Mouse (Mus musculus) MEL (cell line): ENCODE measurements around the gene Madcam1. TPM values are rescaled to one million over a fixed set of nuclear protein-coding genes. Genes with fewer than 3 reads are reported as not detected.

Experiments used
- DNase-seq: peaks from one replicate; pipeline ENCODE4 v3.0.0; 2011; ENCODE audit warnings: low read depth, low spot score
- H3K27ac ChIP-seq: 2 replicates; pipeline ENCODE4 v1.5.1; 2012; ENCODE audit warnings: low read depth, mild to moderate bottlenecking, control low read depth, low read length, moderate library complexity; ENCODE audit not compliant: control insufficient read depth
- H3K27me3 ChIP-seq, 2 experiments: fragments of 150-350 bp in 1 of 2; sonication (generic) in 1 of 2; 2 replicates each; pipeline ENCODE4 v1.6.1; 2012; ENCODE audit warnings: low read length in 2 of 2, mild to moderate bottlenecking in 2 of 2, improper control_type of control experiment in 1 of 2, moderate library complexity in 1 of 2; ENCODE audit not compliant: insufficient read depth in 2 of 2, control insufficient read depth in 1 of 2
- H3K36me3 ChIP-seq, 2 experiments: 2 replicates each; pipeline ENCODE4 v1.6.1; 2012 to 2014; ENCODE audit warnings: low read length in 2 of 2, improper control_type of control experiment in 1 of 2, inconsistent platforms in 1 of 2, mild to moderate bottlenecking in 1 of 2; ENCODE audit not compliant: insufficient read depth in 2 of 2, control insufficient read depth in 1 of 2
- H3K4me1 ChIP-seq, 2 experiments: fragments of 150-350 bp in 1 of 2; sonication (generic) in 1 of 2; 2 replicates each; pipeline ENCODE4 v1.6.1; 2012; ENCODE audit warnings: low read length in 2 of 2, improper control_type of control experiment in 1 of 2, mild to moderate bottlenecking in 1 of 2; ENCODE audit not compliant: insufficient read depth in 2 of 2, control insufficient read depth in 1 of 2
- H3K4me3 ChIP-seq, 2 experiments: fragments of 150-350 bp in 1 of 2; sonication (generic) in 1 of 2; 2 replicates each; pipeline ENCODE4 v1.5.1; 2012; ENCODE audit warnings: low read depth in 2 of 2, low read length in 2 of 2, mild to moderate bottlenecking in 2 of 2, moderate library complexity in 2 of 2, control low read depth in 1 of 2, improper control_type of control experiment in 1 of 2; ENCODE audit not compliant: control insufficient read depth in 1 of 2, insufficient read depth in 1 of 2
- H3K79me2 ChIP-seq: 2 replicates; pipeline ENCODE4 v1.6.1; 2012; ENCODE audit warnings: mild to moderate bottlenecking, low read length, moderate library complexity; ENCODE audit not compliant: control insufficient read depth, poor library complexity, insufficient read depth
- H3K9ac ChIP-seq: 2 replicates; pipeline ENCODE4 v1.6.1; 2012; ENCODE audit warnings: low read depth, mild to moderate bottlenecking, control low read depth, low read length, moderate library complexity; ENCODE audit not compliant: control insufficient read depth, poor library complexity, severe bottlenecking
- H3K9me3 ChIP-seq: fragments of 150-350 bp; sonication (generic); replicated peaks from 2 replicates; pipeline ENCODE4 v1.6.1; 2012; ENCODE audit warnings: mild to moderate bottlenecking, low read length, improper control_type of control experiment, moderate library complexity; ENCODE audit not compliant: insufficient read depth
- BHLHE40 ChIP-seq: IDR thresholded peaks from 2 replicates; pipeline ENCODE4 v1.6.1; 2012; ENCODE audit warnings: low read depth, mild to moderate bottlenecking, inconsistent platforms, low read length, improper control_type of control experiment, borderline replicate concordance
- CHD2 ChIP-seq: IDR thresholded peaks from 2 replicates; pipeline ENCODE4 v1.6.1; 2011; ENCODE audit warnings: low read length, improper control_type of control experiment
- CTCF ChIP-seq, 3 experiments: IDR thresholded peaks in 2 of 3; conservative IDR thresholded peaks in 1 of 3; 2 replicates each; pipeline ENCODE4 v1.5.1; 2011 to 2012; ENCODE audit warnings: low read length in 3 of 3, low read depth in 2 of 3, mild to moderate bottlenecking in 2 of 3, improper control_type of control experiment in 1 of 3, inconsistent platforms in 1 of 3, mixed read lengths in 1 of 3, moderate library complexity in 1 of 3; ENCODE audit not compliant: control insufficient read depth in 1 of 3, insufficient read depth in 1 of 3, poor library complexity in 1 of 3, severe bottlenecking in 1 of 3
- E2F4 ChIP-seq: IDR thresholded peaks from 2 replicates; pipeline ENCODE4 v1.6.1; 2011; ENCODE audit warnings: low read depth, low read length, improper control_type of control experiment, borderline replicate concordance
- ELF1 ChIP-seq: IDR thresholded peaks from 2 replicates; pipeline ENCODE4 v1.6.1; 2014; ENCODE audit warnings: low read depth, mild to moderate bottlenecking, inconsistent platforms, low read length, improper control_type of control experiment, moderate library complexity
- GATA1 ChIP-seq: IDR thresholded peaks from 2 replicates; pipeline ENCODE4 v1.6.1; 2011; ENCODE audit warnings: low read depth, low read length, improper control_type of control experiment
- HCFC1 ChIP-seq: IDR thresholded peaks from 2 replicates; pipeline ENCODE4 v1.6.1; 2012; ENCODE audit warnings: low read depth, mild to moderate bottlenecking, inconsistent platforms, low read length, improper control_type of control experiment, moderate library complexity
- MAX ChIP-seq: IDR thresholded peaks from 2 replicates; pipeline ENCODE4 v1.6.1; 2011; ENCODE audit warnings: low read length, improper control_type of control experiment
- MAZ ChIP-seq: IDR thresholded peaks from 2 replicates; pipeline ENCODE4 v1.6.1; 2012; ENCODE audit warnings: low read depth, mild to moderate bottlenecking, inconsistent platforms, low read length, improper control_type of control experiment
- MXI1 ChIP-seq: IDR thresholded peaks from 2 replicates; pipeline ENCODE4 v1.6.1; 2011; ENCODE audit warnings: mild to moderate bottlenecking, low read depth, low read length, improper control_type of control experiment
- MYC ChIP-seq: IDR thresholded peaks from 2 replicates; pipeline ENCODE4 v1.6.1; 2011; ENCODE audit warnings: low read depth, mild to moderate bottlenecking, low read length, improper control_type of control experiment, moderate library complexity
- NRF1 ChIP-seq: IDR thresholded peaks from 2 replicates; pipeline ENCODE4 v1.6.1; 2014; ENCODE audit warnings: low read depth, mild to moderate bottlenecking, inconsistent platforms, low read length, improper control_type of control experiment, moderate library complexity; ENCODE audit not compliant: poor library complexity, insufficient read depth, severe bottlenecking
- POLR2A ChIP-seq, 2 experiments: IDR thresholded peaks; 2 replicates each; pipeline ENCODE4 v1.6.1; 2011 to 2012; ENCODE audit warnings: low read length in 2 of 2, mild to moderate bottlenecking in 2 of 2, control low read depth in 1 of 2, improper control_type of control experiment in 1 of 2, low read depth in 1 of 2, moderate library complexity in 1 of 2; ENCODE audit not compliant: control insufficient read depth in 1 of 2, insufficient read depth in 1 of 2, poor library complexity in 1 of 2
- POLR2AphosphoS2 ChIP-seq: IDR thresholded peaks from 2 replicates; pipeline ENCODE4 v1.6.1; 2011; ENCODE audit warnings: low read length, improper control_type of control experiment
- SIN3A ChIP-seq: IDR thresholded peaks from 2 replicates; pipeline ENCODE4 v1.6.1; 2012; ENCODE audit warnings: low read length, improper control_type of control experiment, inconsistent platforms
- SMC3 ChIP-seq: IDR thresholded peaks from 2 replicates; pipeline ENCODE4 v1.6.1; 2011; ENCODE audit warnings: low read depth, low read length, improper control_type of control experiment
- TBP ChIP-seq: IDR thresholded peaks from 2 replicates; pipeline ENCODE4 v1.8.0; 2011; ENCODE audit warnings: low read depth, low read length, improper control_type of control experiment
- TCF12 ChIP-seq: IDR thresholded peaks from 2 replicates; pipeline ENCODE4 v1.6.1; 2014; ENCODE audit warnings: low read depth, mild to moderate bottlenecking, inconsistent platforms, low read length, improper control_type of control experiment, moderate library complexity
- UBTF ChIP-seq: IDR thresholded peaks from 2 replicates; pipeline ENCODE4 v1.6.1; 2012; ENCODE audit warnings: low read depth, mild to moderate bottlenecking, inconsistent platforms, low read length, improper control_type of control experiment, moderate library complexity, borderline replicate concordance; ENCODE audit not compliant: insufficient read depth
- ZC3H11A ChIP-seq: IDR thresholded peaks from 2 replicates; pipeline ENCODE4 v1.6.1; 2012; ENCODE audit warnings: low read depth, mild to moderate bottlenecking, inconsistent platforms, low read length, improper control_type of control experiment
- ZKSCAN1 ChIP-seq: IDR thresholded peaks from 2 replicates; pipeline ENCODE4 v1.6.1; 2012; ENCODE audit warnings: low read depth, mild to moderate bottlenecking, inconsistent platforms, low read length, improper control_type of control experiment, moderate library complexity
- ZMIZ1 ChIP-seq: IDR thresholded peaks from 2 replicates; pipeline ENCODE4 v1.6.1; 2012; ENCODE audit warnings: low read depth, mild to moderate bottlenecking, inconsistent platforms, low read length, improper control_type of control experiment, moderate library complexity
- ZNF384 ChIP-seq: IDR thresholded peaks from 2 replicates; pipeline ENCODE4 v1.6.1; 2012; ENCODE audit warnings: low read depth, mild to moderate bottlenecking, inconsistent platforms, low read length, improper control_type of control experiment
- polyA plus RNA-seq, 2 experiments: library from polyadenylated mRNA; stranded (reverse) in 1 of 2; unstranded in 1 of 2; fragments of >175 nt in 1 of 2; fragments of >200 nt in 1 of 2; gene quantifications; 2 replicates each; pipeline versions ENCODE4 v1.2.1 to v1.2.4; 2012; ENCODE audit warnings: low replicate concordance in 2 of 2, low read depth in 1 of 2; ENCODE audit not compliant: insufficient read length in 2 of 2, insufficient read depth in 1 of 2, missing spikeins in 1 of 2
- total RNA-seq: library from RNA; depleted of rRNA; stranded (reverse); fragments of 300-350 nt; gene quantifications from 2 replicates; pipeline ENCODE4 v1.2.3, GENCODE M21; 2012

Madcam1 gene
- total and polyA plus RNA-seq, 3 experiments, result not detected

- no peak for TF ChIP-seq ZKSCAN1
- no peak for TF ChIP-seq UBTF
- TF ChIP-seq MAX, result peak; percentile 11; the same call in 1 of the 2 replicates
- peak; percentile 56; the same call in 1 of the 2 replicates for TF ChIP-seq TCF12
Observed at GRCm38 (mm10) chr10:79668771-79669575, 4.6 kb downstream of the Madcam1 start, which contains the start of gene Tpgs1 (continued).

- Histone ChIP-seq H3K9ac (peak overlapping the region; percentile 85), H3K36me3 (peaks cover 0 to 4% of the 10 kb centered on the region in 2 experiments; a peak in 1 of 4 replicates), H3K27me3 (no peaks in the 10 kb centered on the region), H3K79me2 (peaks cover 11% of the 10 kb centered on the region), H3K4me3 (peak overlapping the region; percentile 60 to 88), H3K4me1 (peaks cover 0 to 9% of the 10 kb centered on the region in 2 experiments; a peak in 3 of 4 replicates), H3K27ac (peak overlapping the region; percentile 44), H3K9me3 (no peaks in the 10 kb centered on the region)
- TF ChIP-seq CHD2 (no peak), SIN3A (peak; percentile 50; the same call in 1 of the 2 replicates), MXI1 (peak; percentile 34; the same call in 1 of the 2 replicates), POLR2A (IDR thresholded peaks at IDR 0.05; ENCODE audit: control insufficient read depth in 1 of 2, insufficient read depth in 1 of 2, low read depth in 1 of 2, low read length in 2 of 2, poor library complexity in 1 of 2) (0 out of 4 replicates have a peak, but pooled peaks have one; percentile 1 to 38), ELF1 (peak; percentile 87), NRF1 (peak; percentile 41; the same call in 1 of the 2 replicates), MAX (0 out of 2 replicates have a peak, but pooled peaks have one; percentile 5), E2F4 (no peak), ZNF384 (no peak), TBP (no peak), HCFC1 (peak; percentile 85)
- DNase-seq, result peak; percentile 80
Observed at GRCm38 (mm10) chr10:79669576-79670057, 5.3 kb downstream of the Madcam1 start.

- Histone ChIP-seq H3K27ac (no peak overlapping the region), H3K4me1 (peaks cover 0 to 9% of the 10 kb centered on the region in 2 experiments; a peak in 3 of 4 replicates), H3K79me2 (peaks cover 11% of the 10 kb centered on the region), H3K9ac (peak overlapping the region; percentile 85), H3K27me3 (no peaks in the 10 kb centered on the region)
- TF ChIP-seq ZMIZ1 (no peak), BHLHE40 (no peak), GATA1 (no peak), ZC3H11A (no peak), ZNF384 (no peak), MYC (no peak), CTCF (IDR thresholded peaks at IDR 0.05 in 2 of 3, conservative IDR thresholded peaks at IDR 0.05 in 1 of 3; ENCODE audit: control insufficient read depth in 1 of 3, insufficient read depth in 1 of 3, low read depth in 2 of 3, low read length in 3 of 3, poor library complexity in 1 of 3, severe bottlenecking in 1 of 3) (no peak), POLR2AphosphoS2 (no peak), ELF1 (no peak), SMC3 (no peak), MAZ (no peak), MAX (no peak)
- TF ChIP-seq, all 39 proteins: peak for 0
- H3K36me3 ChIP-seq, result peaks cover 0 to 4% of the 10 kb centered on the region in 2 experiments; a peak in 1 of 4 replicates
- H3K4me3 ChIP-seq, result peak overlapping the region; percentile 60 to 88
- no peak for DNase-seq
- H3K9me3 ChIP-seq, result no peaks in the 10 kb centered on the region
Observed at GRCm38 (mm10) chr10:79670071-79670888, 5.9 kb downstream of the Madcam1 start.
